Mouse (Mus musculus) testis, adult 2 months (tissue): ENCODE measurements around the gene Sec24c.
A peak's percentile ranks its signal among the peaks of the same experiment; 100 is the strongest.

Source experiments
- CTCF ChIP-seq: fragments of 200-500 bp; IDR thresholded peaks from 2 replicates; pipeline ENCODE4 v1.5.1; 2012; ENCODE audit warnings: low read depth, mild to moderate bottlenecking, inconsistent platforms, low read length, moderate library complexity; ENCODE audit not compliant: control insufficient read depth, insufficient read depth, insufficient replicate concordance
- POLR2A ChIP-seq: fragments of 200-500 bp; IDR thresholded peaks from 2 replicates; pipeline ENCODE4 v1.6.1; 2012; ENCODE audit warnings: low read depth, mild to moderate bottlenecking, inconsistent platforms, low read length, moderate library complexity; ENCODE audit not compliant: control insufficient read depth

GRCm38 (mm10) chr14:20724043-20724442 lies 49.9 kb downstream of the Sec24c start:
- peak; percentile 65; the same call in 1 of the 2 replicates for TF ChIP-seq CTCF
- TF ChIP-seq POLR2A: no peak
